Mouse (Mus musculus): ENCODE results near the gene Prr7. TPM values are rescaled to one million over a fixed set of nuclear protein-coding genes. Genes with fewer than 3 reads are reported as not detected.
A peak's percentile ranks its signal among the peaks of the same experiment; 100 is the strongest.

The Prr7 gene
- polyA plus RNA-seq, 1 experiment from 2014 or later: 0.70 TPM

- Histone ChIP-seq H3K27me3 (no peaks in the 10 kb centered on the region), H3K9ac (no peak overlapping the region), H3K4me3 (replicated peaks) (no peak overlapping the region), H3K27ac (peak overlapping the region; percentile 57), H3K4me2 (peak overlapping the region; percentile 91), H3K4me1 (peaks cover 59% of the 10 kb centered on the region), H3K36me3 (peaks cover 45% of the 10 kb centered on the region), H3K9me3 (replicated peaks) (no peaks in the 10 kb centered on the region)
- ATAC-seq (replicated peaks; ENCODE audit: low FRiP score): no peak
- WGBS: 32% methylated on average over 15 of the region's 15 CpGs
Measured at GRCm38 (mm10) chr13:55483593-55483992, 19.5 kb downstream of the Prr7 start.

GRCm38 (mm10) chr13:55484520-55485088, 20.5 kb downstream of the Prr7 start:
- 31% methylated on average over 7 of the region's 7 CpGs for WGBS
- no peaks in the 10 kb centered on the region for H3K27me3 ChIP-seq
- H3K9me3 ChIP-seq (replicated peaks): no peaks in the 10 kb centered on the region
- 0 out of 2 replicates have a peak overlapping the region, but pooled peaks have one; percentile 23 for H3K9ac ChIP-seq
- H3K27ac ChIP-seq: no peak overlapping the region
- H3K4me3 ChIP-seq (replicated peaks): 0 out of 2 replicates have a peak overlapping the region, but pooled peaks have one; percentile 5
- peak overlapping the region; percentile 91 for H3K4me2 ChIP-seq
- H3K4me1 ChIP-seq: peaks cover 55% of the 10 kb centered on the region
- no peak for ATAC-seq (replicated peaks; ENCODE audit: low FRiP score)
- peaks cover 35% of the 10 kb centered on the region for H3K36me3 ChIP-seq

- no peak for ATAC-seq (replicated peaks; ENCODE audit: low FRiP score)
- Histone ChIP-seq H3K4me2 (peak overlapping the region; percentile 91), H3K9me3 (replicated peaks) (no peaks in the 10 kb centered on the region), H3K27me3 (no peaks in the 10 kb centered on the region), H3K9ac (peak overlapping the region; percentile 91), H3K4me3 (replicated peaks) (peak overlapping the region; percentile 68), H3K27ac (peak overlapping the region; percentile 87; the same call in 1 of the 2 replicates), H3K4me1 (peaks cover 55% of the 10 kb centered on the region), H3K36me3 (peaks cover 19% of the 10 kb centered on the region)
- 25% methylated on average over 14 of the region's 14 CpGs for WGBS
Measured at GRCm38 (mm10) chr13:55486029-55486794, 22.1 kb downstream of the Prr7 start.

- Histone ChIP-seq H3K4me3 (replicated peaks) (peak overlapping the region; percentile 68), H3K4me2 (peak overlapping the region; percentile 91), H3K27ac (peak overlapping the region; percentile 87), H3K9me3 (replicated peaks) (no peaks in the 10 kb centered on the region), H3K4me1 (peaks cover 55% of the 10 kb centered on the region), H3K27me3 (no peaks in the 10 kb centered on the region), H3K9ac (peak overlapping the region; percentile 91), H3K36me3 (peaks cover 10% of the 10 kb centered on the region)
- peak; percentile 71 for ATAC-seq (replicated peaks; ENCODE audit: low FRiP score)
- WGBS: under 1% methylated on average over 29 of the region's 29 CpGs
Measured at GRCm38 (mm10) chr13:55486916-55487577, 23.0 kb downstream of the Prr7 start.

GRCm38 (mm10) chr13:55487578-55488498, 23.8 kb downstream of the Prr7 start, which contains the start of gene Dbn1:
Gene Dbn1 (minus strand): TSS chr13:55488111.
- ATAC-seq (replicated peaks; ENCODE audit: low FRiP score): peak; percentile 86
- no peaks in the 10 kb centered on the region for H3K27me3 ChIP-seq
- no peaks in the 10 kb centered on the region for H3K9me3 ChIP-seq (replicated peaks)
- peak within 1 kb of the TSS; percentile 91 for H3K9ac ChIP-seq
- peak within 1 kb of the TSS; percentile 91 for H3K4me2 ChIP-seq
- peaks cover 2% of the 10 kb centered on the region; the same call in 1 of the 2 replicates for H3K36me3 ChIP-seq
- peaks cover 48% of the 10 kb centered on the region for H3K4me1 ChIP-seq
- H3K27ac ChIP-seq: peak within 1 kb of the TSS; percentile 87
- H3K4me3 ChIP-seq (replicated peaks): peak within 1 kb of the TSS; percentile 68
- under 1% methylated on average over 63 of the region's 83 CpGs for WGBS

DNA sequence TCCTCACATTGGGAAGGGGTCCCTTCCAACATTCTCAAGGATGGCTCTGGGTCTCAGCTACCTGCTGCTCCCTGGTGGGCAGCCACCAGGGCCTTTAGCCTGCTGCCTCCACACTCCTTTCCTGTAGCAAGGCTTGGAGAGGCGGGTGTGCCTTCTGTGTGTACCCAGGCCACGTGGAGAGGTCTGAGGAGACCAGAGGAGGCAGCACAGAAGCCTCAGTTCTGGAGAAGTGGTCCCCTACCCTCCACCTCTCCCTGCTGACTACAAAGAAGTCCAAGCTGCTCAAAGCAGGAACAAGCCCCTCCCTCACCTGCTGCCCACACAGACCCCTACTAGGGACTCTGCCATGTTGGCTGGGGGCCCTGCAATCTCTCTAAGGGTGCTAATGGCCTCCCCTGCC, 30.2 kb downstream of the Prr7 start:
- Histone ChIP-seq H3K9ac (no peak overlapping the region), H3K9me3 (replicated peaks) (no peaks in the 10 kb centered on the region), H3K4me1 (peaks cover 17% of the 10 kb centered on the region), H3K27me3 (no peaks in the 10 kb centered on the region), H3K4me3 (replicated peaks) (no peak overlapping the region), H3K27ac (no peak overlapping the region), H3K36me3 (peaks cover 28% of the 10 kb centered on the region), H3K4me2 (no peak overlapping the region)
- 15% methylated on average over 2 of the region's 2 CpGs for WGBS
- ATAC-seq (replicated peaks; ENCODE audit: low FRiP score): no peak

DNA sequence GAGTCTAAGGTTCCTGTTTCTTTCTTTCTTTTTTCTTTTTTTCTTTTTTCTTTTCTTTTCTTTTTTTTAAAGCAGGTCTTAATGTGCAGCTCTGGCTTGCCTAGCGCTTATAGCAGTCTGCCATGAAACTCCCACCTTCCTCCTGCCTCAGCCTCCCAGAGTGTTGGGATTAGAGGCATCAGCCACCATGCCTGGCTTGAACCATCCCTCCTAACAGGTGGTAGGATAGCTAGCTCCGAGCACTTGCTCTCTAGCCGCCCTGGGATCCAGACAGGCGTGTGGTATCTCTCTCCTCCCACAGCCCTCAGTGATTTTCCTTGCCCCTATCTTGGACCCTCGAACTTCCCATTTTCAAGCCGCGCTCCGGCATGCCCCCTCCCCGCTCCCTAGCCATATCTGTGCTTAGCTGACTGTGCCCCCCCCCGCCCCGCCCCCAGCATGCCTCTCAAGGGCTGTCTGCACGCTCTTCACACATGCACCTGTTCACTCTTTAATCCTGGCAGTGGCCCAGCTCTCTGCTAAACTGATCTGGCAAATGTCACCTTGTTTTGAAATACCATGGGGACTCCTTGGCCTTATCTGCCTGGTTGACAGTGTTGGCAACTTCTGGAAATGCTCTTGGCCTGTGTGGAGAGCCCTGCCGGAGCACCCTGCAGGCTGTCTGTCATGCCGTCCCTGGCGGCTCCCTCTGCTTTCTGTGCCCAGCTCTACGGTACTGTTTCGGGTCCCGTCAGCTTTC, 31.0 kb downstream of the Prr7 start:
- Histone ChIP-seq H3K27ac (no peak overlapping the region), H3K4me2 (no peak overlapping the region), H3K27me3 (no peaks in the 10 kb centered on the region), H3K4me1 (peaks cover 17% of the 10 kb centered on the region), H3K9ac (no peak overlapping the region), H3K4me3 (replicated peaks) (no peak overlapping the region), H3K9me3 (replicated peaks) (no peaks in the 10 kb centered on the region), H3K36me3 (peaks cover 35% of the 10 kb centered on the region)
- 0 out of 2 replicates have a peak, but pooled peaks have one; percentile 17 for ATAC-seq (replicated peaks; ENCODE audit: low FRiP score)
- WGBS: 27% methylated on average over 18 of the region's 18 CpGs

GRCm38 (mm10) chr13:55495702-55496101, 31.6 kb downstream of the Prr7 start:
- Histone ChIP-seq H3K27me3 (no peaks in the 10 kb centered on the region), H3K4me3 (replicated peaks) (no peak overlapping the region), H3K4me1 (peaks cover 17% of the 10 kb centered on the region), H3K9me3 (replicated peaks) (no peaks in the 10 kb centered on the region), H3K36me3 (peaks cover 42% of the 10 kb centered on the region), H3K4me2 (no peak overlapping the region), H3K9ac (no peak overlapping the region), H3K27ac (no peak overlapping the region)
- no peak for ATAC-seq (replicated peaks; ENCODE audit: low FRiP score)
- 36% methylated on average over 4 of the region's 4 CpGs for WGBS

DNA sequence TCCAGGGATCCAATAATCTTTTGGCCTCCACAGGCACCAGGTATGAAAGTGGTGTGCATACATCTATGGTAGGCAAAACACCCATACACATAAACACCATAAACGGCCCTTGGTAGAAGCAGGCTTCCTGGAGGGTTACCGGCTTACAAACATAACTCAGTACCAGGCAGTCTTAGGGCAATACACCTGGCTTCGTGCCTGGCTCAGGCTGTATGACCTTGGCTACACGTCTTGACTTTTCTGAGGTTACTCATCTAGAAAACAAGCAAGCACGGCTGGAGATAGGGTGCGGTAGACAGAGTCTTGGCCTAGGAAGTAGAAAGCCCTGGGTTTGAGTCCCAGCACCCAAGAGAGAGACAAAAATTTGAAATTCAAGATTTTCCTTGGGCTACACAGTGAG, 32.6 kb downstream of the Prr7 start:
- H3K36me3 ChIP-seq: peaks cover 51% of the 10 kb centered on the region
- no peak overlapping the region for H3K9ac ChIP-seq
- 85% methylated on average over 6 of the region's 6 CpGs for WGBS
- H3K4me1 ChIP-seq: peaks cover 17% of the 10 kb centered on the region
- no peak overlapping the region for H3K4me2 ChIP-seq
- H3K27me3 ChIP-seq: no peaks in the 10 kb centered on the region
- no peaks in the 10 kb centered on the region for H3K9me3 ChIP-seq (replicated peaks)
- H3K27ac ChIP-seq: no peak overlapping the region
- no peak overlapping the region for H3K4me3 ChIP-seq (replicated peaks)
- ATAC-seq (replicated peaks; ENCODE audit: low FRiP score): no peak

- 65% methylated on average over 11 of the region's 11 CpGs for WGBS
- Histone ChIP-seq H3K9ac (no peak overlapping the region), H3K4me3 (replicated peaks) (no peak overlapping the region), H3K4me1 (peaks cover 17% of the 10 kb centered on the region), H3K27me3 (no peaks in the 10 kb centered on the region), H3K4me2 (no peak overlapping the region), H3K36me3 (peaks cover 74% of the 10 kb centered on the region), H3K27ac (no peak overlapping the region), H3K9me3 (replicated peaks) (no peaks in the 10 kb centered on the region)
- ATAC-seq (replicated peaks; ENCODE audit: low FRiP score): no peak
Measured at GRCm38 (mm10) chr13:55498906-55499305, 34.8 kb downstream of the Prr7 start.

- 76% methylated on average over 10 of the region's 10 CpGs for WGBS
- Histone ChIP-seq H3K9me3 (replicated peaks) (no peaks in the 10 kb centered on the region), H3K36me3 (peaks cover 90% of the 10 kb centered on the region), H3K4me3 (replicated peaks) (no peak overlapping the region), H3K9ac (no peak overlapping the region), H3K4me1 (peaks cover 6% of the 10 kb centered on the region; the same call in 1 of the 2 replicates), H3K27me3 (no peaks in the 10 kb centered on the region), H3K4me2 (no peak overlapping the region), H3K27ac (no peak overlapping the region)
- ATAC-seq (replicated peaks; ENCODE audit: low FRiP score): no peak
Measured at GRCm38 (mm10) chr13:55500575-55500974, 36.5 kb downstream of the Prr7 start.

Data from kidney, embryonic 15.5 days (tissue).